Mouse (Mus musculus): Measurements from ENCODE around the gene Sipa1l1.
A peak's percentile ranks its signal among the peaks of the same experiment; 100 is the strongest.

The Sipa1l1 gene

GRCm38 (mm10) chr12:82208611-82209010 lies 39.5 kb downstream of the Sipa1l1 start:
- DNase-seq (ENCODE audit: low read depth, low spot score), result no peak

- no peak for DNase-seq (ENCODE audit: low read depth, low spot score)
These were observed 40.6 kb downstream of the Sipa1l1 start for GRCm38 (mm10) chr12:82209753-82210152.

- DNase-seq (ENCODE audit: low read depth, low spot score), result no peak
These were observed 43.9 kb downstream of the Sipa1l1 start for GRCm38 (mm10) chr12:82213056-82213455.

GRCm38 (mm10) chr12:82214916-82215315 lies 45.8 kb downstream of the Sipa1l1 start:
- DNase-seq (ENCODE audit: low read depth, low spot score), result no peak

- DNase-seq (ENCODE audit: low read depth, low spot score), result no peak
These were observed 47.9 kb downstream of the Sipa1l1 start for GRCm38 (mm10) chr12:82216801-82217553.

- DNase-seq (ENCODE audit: low read depth, low spot score), result no peak
These were observed 49.1 kb downstream of the Sipa1l1 start for GRCm38 (mm10) chr12:82218201-82218600.

- no peak for DNase-seq (ENCODE audit: low read depth, low spot score)
These were observed 51.4 kb downstream of the Sipa1l1 start for GRCm38 (mm10) chr12:82220367-82221089.

GRCm38 (mm10) chr12:82223126-82223815 lies 54.2 kb downstream of the Sipa1l1 start:
- DNase-seq (ENCODE audit: low read depth, low spot score), result no peak

GRCm38 (mm10) chr12:82224848-82225247 lies 55.7 kb downstream of the Sipa1l1 start:
- DNase-seq (ENCODE audit: low read depth, low spot score), result no peak

GRCm38 (mm10) chr12:82225278-82225677 lies 56.2 kb downstream of the Sipa1l1 start:
- DNase-seq (ENCODE audit: low read depth, low spot score), result no peak

- DNase-seq (ENCODE audit: low read depth, low spot score), result peak; percentile 44
These were observed 56.7 kb downstream of the Sipa1l1 start for GRCm38 (mm10) chr12:82225751-82226228.

GRCm38 (mm10) chr12:82226311-82227066 lies 57.4 kb downstream of the Sipa1l1 start:
- no peak for DNase-seq (ENCODE audit: low read depth, low spot score)

GRCm38 (mm10) chr12:82230127-82230526 lies 61.0 kb downstream of the Sipa1l1 start:
- no peak for DNase-seq (ENCODE audit: low read depth, low spot score)

GRCm38 (mm10) chr12:82231191-82231590 lies 62.1 kb downstream of the Sipa1l1 start:
- DNase-seq (ENCODE audit: low read depth, low spot score), result no peak

GRCm38 (mm10) chr12:82233177-82233576 lies 64.1 kb downstream of the Sipa1l1 start:
- no peak for DNase-seq (ENCODE audit: low read depth, low spot score)

- DNase-seq (ENCODE audit: low read depth, low spot score), result no peak
These were observed 65.5 kb downstream of the Sipa1l1 start for GRCm38 (mm10) chr12:82234463-82235223.

GRCm38 (mm10) chr12:82237095-82237494 lies 68.0 kb downstream of the Sipa1l1 start:
- DNase-seq (ENCODE audit: low read depth, low spot score), result no peak

GRCm38 (mm10) chr12:82237946-82238345 lies 68.8 kb downstream of the Sipa1l1 start:
- no peak for DNase-seq (ENCODE audit: low read depth, low spot score)

- no peak for DNase-seq (ENCODE audit: low read depth, low spot score)
These were observed 71.6 kb downstream of the Sipa1l1 start for GRCm38 (mm10) chr12:82240674-82241073.

- DNase-seq (ENCODE audit: low read depth, low spot score), result no peak
These were observed 76.1 kb downstream of the Sipa1l1 start for GRCm38 (mm10) chr12:82245219-82245618.

- no peak for DNase-seq (ENCODE audit: low read depth, low spot score)
These were observed 77.3 kb downstream of the Sipa1l1 start for GRCm38 (mm10) chr12:82246422-82246821.
